Mouse (Mus musculus) brain, embryonic 14.5 days (tissue): ENCODE measurements at regions not wholly inside any gene's neighbourhood (a gene's known extent, or its start where the extent isn't known, plus 50 kb on each side); places are given as distances from the start of the nearest gene placed in this dataset.

Source experiments
- CTCF ChIP-seq: fragments of 200-500 bp; IDR thresholded peaks from 2 replicates; pipeline ENCODE4 v1.5.1; 2012; ENCODE audit warnings: inconsistent platforms, mild to moderate bottlenecking, moderate library complexity, borderline replicate concordance; ENCODE audit not compliant: insufficient read depth, insufficient read length; ENCODE audit errors: extremely low read depth
- POLR2A ChIP-seq: fragments of 200-500 bp; IDR thresholded peaks from 2 replicates; pipeline ENCODE4 v1.6.1; 2012; ENCODE audit warnings: mild to moderate bottlenecking, inconsistent platforms, borderline replicate concordance; ENCODE audit not compliant: poor library complexity, insufficient read depth, insufficient read length, severe bottlenecking; ENCODE audit errors: extremely low read depth

- TF ChIP-seq CTCF (no peak), POLR2A (no peak)
These were observed 482.3 kb upstream of the Pou3f2 start for GRCm38 (mm10) chr4:22970495-22970894.
